Mouse (Mus musculus): ENCODE measurements around the gene Tnc.

- TF ChIP-seq POLR2A (IDR thresholded peaks at IDR 0.05; ENCODE audit: control insufficient read depth, extremely low read depth, insufficient read depth, low read length, poor library complexity) (no peak), CTCF (IDR thresholded peaks at IDR 0.05; ENCODE audit: borderline replicate concordance, control insufficient read depth, extremely low read depth, insufficient read depth, low read length, poor library complexity) (no peak)
Measured at GRCm38 (mm10) chr4:63939428-63939827, 107.4 kb downstream of the Tnc start.
